Mouse (Mus musculus) heart, adult 2 months (tissue): Measurements from ENCODE around the gene Atp4b. TPM values are rescaled to one million over a fixed set of nuclear protein-coding genes. Genes with fewer than 3 reads are reported as not detected.

Experiments used
- DNase-seq, 2 experiments: peaks; one replicate each; pipeline ENCODE4 v3.0.0; 2021
- H3K27ac ChIP-seq: fragments of 200-600 bp; 2 replicates; pipeline ENCODE4 v1.8.1; 2022
- H3K27me3 ChIP-seq: fragments of 200-500 bp; 2 replicates; pipeline ENCODE4 v1.6.1; 2012; ENCODE audit warnings: mild to moderate bottlenecking, low read length, inconsistent platforms, mixed read lengths; ENCODE audit not compliant: control insufficient read depth, insufficient read depth
- H3K36me3 ChIP-seq: fragments of 200-500 bp; 2 replicates; pipeline ENCODE4 v1.6.1; 2012; ENCODE audit warnings: low read length, inconsistent platforms; ENCODE audit not compliant: control insufficient read depth, insufficient read depth
- H3K4me1 ChIP-seq: fragments of 200-500 bp; 2 replicates; pipeline ENCODE4 v1.6.1; 2011; ENCODE audit warnings: low read length; ENCODE audit not compliant: control insufficient read depth, insufficient read depth
- H3K4me3 ChIP-seq: fragments of 200-600 bp; 2 replicates; pipeline ENCODE4 v1.8.1; 2022
- H3K79me2 ChIP-seq: fragments of 200-500 bp; replicated peaks from 2 replicates; pipeline ENCODE4 v1.6.1; 2012; ENCODE audit warnings: mild to moderate bottlenecking, inconsistent platforms, low read length, moderate library complexity, mixed read lengths; ENCODE audit not compliant: control insufficient read depth, insufficient read depth
- H3K9ac ChIP-seq: fragments of 200-500 bp; 2 replicates; pipeline ENCODE4 v1.6.1; 2012; ENCODE audit warnings: low read depth, mild to moderate bottlenecking, control low read depth, inconsistent platforms, low read length, mixed read lengths
- CTCF ChIP-seq: fragments of 200-600 bp; IDR thresholded peaks from 2 replicates; pipeline ENCODE4 v1.8.1; 2022; ENCODE audit warnings: antibody characterized with exemption, mild to moderate bottlenecking, moderate library complexity
- EP300 ChIP-seq: fragments of 200-500 bp; IDR thresholded peaks from 2 replicates; pipeline ENCODE4 v1.6.1; 2011; ENCODE audit warnings: low read depth, low read length, control low read depth; ENCODE audit not compliant: insufficient read depth
- POLR2A ChIP-seq: fragments of 200-500 bp; IDR thresholded peaks from 2 replicates; pipeline ENCODE4 v1.6.1; 2011; ENCODE audit warnings: mild to moderate bottlenecking, low read depth, low read length, control low read depth; ENCODE audit not compliant: insufficient read depth
- WGBS: fragments of 180-500 bp; shearing (Covaris S2); methylation state at CpG from one replicate; pipeline ENCODE4 v1.1.7; 2018; 5-methylcytosine and 5-hydroxymethylcytosine counted together
- intact Hi-C: fragments of 180-260 bp; cut with DNase I; formaldehyde crosslinking; loops from one replicate; pipeline ENCODE4 v1.15.1; 2025
- polyA plus RNA-seq: library from polyadenylated mRNA; depleted of rRNA; stranded (reverse); fragments of >200 nt; gene quantifications from 2 replicates; pipeline ENCODE4 v1.2.3, GENCODE M21; 2012
- total RNA-seq, 2 experiments: library from RNA; stranded (reverse); gene quantifications; 2 replicates each; pipeline ENCODE4 v1.2.3; 2021

The Atp4b gene
- total and polyA plus RNA-seq, 3 experiments, result 0.33 TPM; not detected in 2

DNA sequence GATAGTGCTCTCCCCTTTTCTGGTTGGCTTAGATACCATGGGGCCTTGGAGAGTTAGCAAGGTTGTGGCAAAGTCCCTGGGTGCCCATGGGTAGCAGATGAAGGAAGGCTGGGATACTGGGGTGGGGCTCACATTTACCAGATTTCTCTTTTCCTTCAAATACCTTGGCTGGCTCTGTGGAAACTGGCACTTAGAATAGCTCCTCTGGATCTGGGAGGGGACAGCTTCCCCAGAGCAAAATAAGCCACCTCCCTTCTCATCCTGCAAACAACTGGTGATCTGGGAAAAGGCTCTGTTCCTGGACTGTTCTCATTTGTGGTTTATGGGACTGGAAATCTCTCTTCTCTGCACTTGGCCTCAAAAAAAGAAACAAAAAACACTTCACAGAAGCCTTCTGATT is 34.2 kb upstream of the Atp4b start:
- no peaks in the 10 kb centered on the region for H3K36me3 ChIP-seq
- peak overlapping the region; percentile 96 for H3K27ac ChIP-seq
- no peaks in the 10 kb centered on the region for H3K79me2 ChIP-seq
- intact Hi-C loops, result no loop called here
- peak overlapping the region; percentile 64 for H3K9ac ChIP-seq
- peak overlapping the region; percentile 44 for H3K4me3 ChIP-seq
- peak in 1 of 2 experiments; percentile 38 for DNase-seq
- TF ChIP-seq CTCF (no peak), EP300 (0 out of 2 replicates have a peak, but pooled peaks have one; percentile 15), POLR2A (peak; percentile 68; the same call in 1 of the 2 replicates)
- H3K27me3 ChIP-seq, result no peaks in the 10 kb centered on the region
- H3K4me1 ChIP-seq, result peaks cover 24% of the 10 kb centered on the region

DNA sequence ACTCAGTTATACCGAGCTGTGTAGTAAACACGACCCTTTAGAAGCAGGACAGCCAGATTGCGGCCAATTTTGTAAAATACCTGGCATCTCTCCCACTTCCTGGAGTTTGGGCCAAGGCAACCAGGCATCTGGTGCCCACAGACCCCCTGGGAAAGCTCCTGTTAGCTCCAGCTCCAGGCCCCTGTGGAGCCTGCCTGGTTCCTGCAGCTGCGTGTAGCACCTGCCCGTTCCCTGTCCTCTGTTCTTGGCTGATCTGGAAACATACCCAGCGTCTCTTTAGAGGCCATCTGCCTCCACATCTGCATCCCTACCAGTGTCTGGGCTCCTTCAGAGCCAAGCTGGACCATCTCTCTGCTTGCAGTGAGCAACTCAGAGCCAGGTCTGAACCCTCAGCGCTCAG is 33.8 kb upstream of the Atp4b start:
- TF ChIP-seq CTCF (no peak), EP300 (no peak)
- Histone ChIP-seq H3K27ac (peak overlapping the region; percentile 96), H3K9ac (peak overlapping the region; percentile 64), H3K4me3 (peak overlapping the region; percentile 44), H3K36me3 (no peaks in the 10 kb centered on the region), H3K27me3 (no peaks in the 10 kb centered on the region), H3K79me2 (no peaks in the 10 kb centered on the region), H3K4me1 (peaks cover 24% of the 10 kb centered on the region)
- DNase-seq, result peak in 1 of 2 experiments; percentile 38
- 40% methylated on average over 7 of the region's 7 CpGs for WGBS
- intact Hi-C loops, result no loop called here

DNA sequence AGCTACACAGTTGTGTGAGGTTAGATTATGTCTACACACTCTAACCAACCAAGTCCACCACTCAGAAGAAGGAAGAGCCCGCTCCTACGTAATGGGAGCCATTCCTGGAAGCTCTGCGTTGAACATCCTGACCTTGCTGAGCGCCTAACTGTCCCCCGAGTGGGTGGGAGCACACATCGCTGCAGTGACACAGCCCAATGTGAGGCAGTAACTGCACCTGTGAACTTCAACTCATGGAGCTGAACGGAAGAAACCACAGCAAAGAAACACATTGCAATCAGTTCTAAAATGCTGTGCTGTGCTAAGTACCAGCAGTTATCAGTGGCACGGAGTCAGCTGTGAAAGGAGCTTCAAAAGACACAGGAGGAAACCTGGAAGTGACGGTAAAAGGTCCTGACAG is 31.5 kb upstream of the Atp4b start:
- H3K27me3 ChIP-seq, result no peaks in the 10 kb centered on the region
- TF ChIP-seq EP300, result no peak
- no peak for TF ChIP-seq CTCF
- peak; percentile 59; the same call in 1 of the 2 replicates for TF ChIP-seq POLR2A
- no peak for DNase-seq
- H3K27ac ChIP-seq, result peak overlapping the region; percentile 96
- H3K9ac ChIP-seq, result peak overlapping the region; percentile 5; the same call in 1 of the 2 replicates
- intact Hi-C loops, result loop anchor here (5.0 kb wide), 1 partner anchor 64 kb away; the partner anchor contains the start of gene Gas6
- no peaks in the 10 kb centered on the region for H3K36me3 ChIP-seq
- WGBS, result 53% methylated on average over 9 of the region's 9 CpGs
- H3K4me3 ChIP-seq, result peak overlapping the region; percentile 30
- H3K79me2 ChIP-seq, result no peaks in the 10 kb centered on the region
- H3K4me1 ChIP-seq, result peaks cover 22% of the 10 kb centered on the region

- no peaks in the 10 kb centered on the region for H3K27me3 ChIP-seq
- DNase-seq, result peak in 1 of 2 experiments; percentile 39
These were observed 30.7 kb upstream of the Atp4b start for GRCm38 (mm10) chr8:13427351-13427750.

DNA sequence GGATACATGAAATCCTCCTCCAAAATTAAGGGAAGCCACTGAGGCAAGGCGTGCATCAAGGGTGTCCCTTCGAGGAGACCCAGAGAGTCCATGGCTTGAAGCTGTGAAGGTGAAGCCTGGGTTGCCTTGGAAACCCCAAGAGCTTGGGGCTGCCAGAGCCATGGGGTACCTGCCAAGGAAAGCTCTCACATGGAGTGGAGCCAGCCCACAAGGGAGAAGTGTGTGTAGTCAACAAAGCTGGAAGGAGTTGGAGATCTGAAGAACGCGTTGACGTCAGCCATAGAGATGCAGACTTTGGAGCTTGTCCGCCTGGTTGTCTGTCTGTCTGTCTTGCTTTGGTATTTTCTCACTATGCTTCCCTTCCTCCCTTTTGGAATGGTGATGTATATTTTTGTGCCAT is 24.3 kb upstream of the Atp4b start:
- no peaks in the 10 kb centered on the region for H3K36me3 ChIP-seq
- no peak for TF ChIP-seq CTCF
- TF ChIP-seq EP300, result no peak
- TF ChIP-seq POLR2A, result no peak
- H3K79me2 ChIP-seq, result no peaks in the 10 kb centered on the region
- intact Hi-C loops, result no loop called here
- WGBS, result 86% methylated on average over 6 of the region's 6 CpGs
- H3K4me3 ChIP-seq, result no peak overlapping the region
- DNase-seq, result no peak
- no peaks in the 10 kb centered on the region for H3K4me1 ChIP-seq
- H3K9ac ChIP-seq, result no peak overlapping the region
- no peaks in the 10 kb centered on the region for H3K27me3 ChIP-seq
- no peak overlapping the region for H3K27ac ChIP-seq

More at GRCm38 (mm10) chr8:13427351-13427750, 30.7 kb upstream of the Atp4b start:
- peak overlapping the region; percentile 30 for H3K4me3 ChIP-seq
- WGBS, result 41% methylated on average over 6 of the region's 6 CpGs
- intact Hi-C loops, result loop anchor here (5.0 kb wide), 1 partner anchor 65 kb away; the partner anchor contains the start of gene Gas6
- peak overlapping the region; percentile 96 for H3K27ac ChIP-seq
- H3K9ac ChIP-seq, result peak overlapping the region; percentile 25; the same call in 1 of the 2 replicates
- H3K79me2 ChIP-seq, result no peaks in the 10 kb centered on the region
- no peak for TF ChIP-seq CTCF
- TF ChIP-seq POLR2A, result peak; percentile 61; the same call in 1 of the 2 replicates
- peaks cover 19% of the 10 kb centered on the region for H3K4me1 ChIP-seq
- H3K36me3 ChIP-seq, result no peaks in the 10 kb centered on the region

- intact Hi-C loops, result no loop called here
- Histone ChIP-seq H3K27me3 (no peaks in the 10 kb centered on the region), H3K79me2 (no peaks in the 10 kb centered on the region), H3K27ac (no peak overlapping the region), H3K36me3 (no peaks in the 10 kb centered on the region), H3K4me3 (no peak overlapping the region), H3K9ac (no peak overlapping the region), H3K4me1 (no peaks in the 10 kb centered on the region)
- whole genome bisulfite sequencing, result 62% methylated on average over 2 of the region's 2 CpGs
- DNase-seq, result no peak
- TF ChIP-seq POLR2A (no peak), EP300 (no peak), CTCF (no peak)
These were observed 22.6 kb upstream of the Atp4b start for GRCm38 (mm10) chr8:13419111-13419639.
